ENCODE assay signal across 8 mouse cellular contexts in the genomic region with DNA sequence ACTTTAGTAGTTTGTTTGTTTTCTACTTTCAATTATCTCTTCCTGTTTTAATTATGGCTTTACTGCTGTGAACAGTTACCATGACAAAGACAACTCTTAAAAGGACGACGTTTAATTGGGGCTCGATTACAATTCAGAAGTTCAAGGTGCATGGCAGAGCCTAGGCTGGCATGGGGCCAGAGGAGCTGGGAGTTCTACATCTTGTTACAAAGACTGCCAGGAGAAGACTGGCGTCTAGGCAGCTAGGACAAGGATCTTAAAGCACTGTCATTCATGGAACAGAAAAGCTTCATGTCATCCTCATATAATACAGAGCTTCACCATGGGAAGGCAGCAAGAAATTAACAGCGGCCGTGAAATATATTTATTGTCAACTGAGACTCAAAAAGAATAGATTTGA.
DNase-seq lines count a peak whose midpoint lies in the region; ATAC-seq and TF ChIP-seq lines count a peak whose summit lies in the region.

No protein-coding gene starts in this region.

- DNase-seq in gastrocnemius, adult 18-20 months (ENCODE audit: low spot score) = peak; percentile 16
- DNase-seq in gastrocnemius, postnatal 36 days = no peak
- DNase-seq in forebrain, postnatal 0 days = peak; percentile 52
- DNase-seq in intestine, embryonic 14.5 days (ENCODE audit: low spot score) = no peak
- DNase-seq in left cerebral cortex, postnatal 25 days (ENCODE audit: low spot score in 2 of 2) = peak; percentile 15 to 32
- DNase-seq in midbrain, embryonic 14.5 days = peak; percentile 54

- TF ChIP-seq POLR2A in bone marrow macrophage, adult 2 months (IDR thresholded peaks at IDR 0.05; ENCODE audit: borderline replicate concordance, low read depth, low read length) = no peak

- WGBS in forebrain, postnatal 0 days = 25% methylated on average over 6 of the region's 6 CpGs
- 42% methylated on average over 6 of the region's 6 CpGs for WGBS in intestine, embryonic 14.5 days
- 47% methylated on average over 6 of the region's 6 CpGs for whole genome bisulfite sequencing in midbrain, embryonic 14.5 days

- intact Hi-C loops in gastrocnemius, postnatal 36 days (cut with DNase I) = no loop called here
- intact Hi-C loops in left cerebral cortex, postnatal 25 days (cut with DNase I) = no loop called here

- no peak for TF ChIP-seq CTCF in bone marrow macrophage, adult 2 months (IDR thresholded peaks at IDR 0.05; ENCODE audit: low read depth, low read length)
- no peak for TF ChIP-seq CTCF in forebrain, postnatal 0 days (IDR thresholded peaks at IDR 0.05; ENCODE audit: low read depth)

- H3K4me3 ChIP-seq in bone marrow macrophage, adult 2 months (ENCODE audit: insufficient read depth, low read length) = peak overlapping the region; percentile 93
- peak overlapping the region; percentile 51 for H3K4me3 ChIP-seq in forebrain, postnatal 0 days (ENCODE audit: low read depth, low read length)
- H3K4me3 ChIP-seq in intestine, embryonic 14.5 days (ENCODE audit: low read depth, low read length) = peak overlapping the region; percentile 57
- H3K4me3 ChIP-seq in midbrain, embryonic 14.5 days (replicated peaks; ENCODE audit: low read depth, low read length) = peak overlapping the region; percentile 57

- H3K9ac ChIP-seq in forebrain, postnatal 0 days = peak overlapping the region; percentile 80
- peak overlapping the region; percentile 75; the same call in 1 of the 2 replicates for H3K9ac ChIP-seq in intestine, embryonic 14.5 days (ENCODE audit: low read length)
- H3K9ac ChIP-seq in midbrain, embryonic 14.5 days (replicated peaks; ENCODE audit: low read length) = peak overlapping the region; percentile 40; the same call in 1 of the 2 replicates

- H3K27me3 ChIP-seq in forebrain, postnatal 0 days (ENCODE audit: insufficient read depth, low read length) = no peaks in the 10 kb centered on the region
- H3K27me3 ChIP-seq in intestine, embryonic 14.5 days (replicated peaks; ENCODE audit: control insufficient read depth, insufficient read depth, low read length) = no peaks in the 10 kb centered on the region
- no peaks in the 10 kb centered on the region for H3K27me3 ChIP-seq in midbrain, embryonic 14.5 days (ENCODE audit: control insufficient read depth, insufficient read depth, low read length)

- peak overlapping the region; percentile 37 for H3K4me2 ChIP-seq in forebrain, postnatal 0 days (ENCODE audit: low read depth)
- peak overlapping the region; percentile 39 for H3K4me2 ChIP-seq in intestine, embryonic 14.5 days (ENCODE audit: low read length)
- peak overlapping the region; percentile 49 for H3K4me2 ChIP-seq in midbrain, embryonic 14.5 days (ENCODE audit: low read length)

- no peak for ATAC-seq in forebrain, postnatal 0 days
- ATAC-seq in intestine, embryonic 14.5 days (replicated peaks; ENCODE audit: low FRiP score, low TSS enrichment, low read depth) = no peak
- ATAC-seq in midbrain, embryonic 14.5 days (ENCODE audit: low FRiP score, low TSS enrichment) = 0 out of 2 replicates have a peak, but pooled peaks have one; percentile 3
- ATAC-seq in megakaryocyte-erythroid progenitor cell, adult 5-6 weeks (replicated peaks; ENCODE audit: low FRiP score, low TSS enrichment, poor library complexity, severe bottlenecking) = no peak

- no peak overlapping the region for H3K27ac ChIP-seq in bone marrow macrophage, adult 2 months (ENCODE audit: insufficient read depth, low read depth, low read length)
- peak overlapping the region; percentile 9; the same call in 1 of the 2 replicates for H3K27ac ChIP-seq in forebrain, postnatal 0 days (ENCODE audit: low read depth, low read length)
- no peak overlapping the region; the same call in 1 of the 2 replicates for H3K27ac ChIP-seq in intestine, embryonic 14.5 days (ENCODE audit: low read depth)
- H3K27ac ChIP-seq in midbrain, embryonic 14.5 days (replicated peaks; ENCODE audit: low read depth, low read length) = peak overlapping the region; percentile 81

- peaks cover 8% of the 10 kb centered on the region; the same call in 1 of the 2 replicates for H3K36me3 ChIP-seq in forebrain, postnatal 0 days (ENCODE audit: insufficient read depth)
- peaks cover 10% of the 10 kb centered on the region for H3K36me3 ChIP-seq in intestine, embryonic 14.5 days (ENCODE audit: control insufficient read depth, insufficient read depth, low read length)
- 0 out of 2 replicates have a peak, but pooled peaks cover 3% of the 10 kb centered on the region for H3K36me3 ChIP-seq in midbrain, embryonic 14.5 days (ENCODE audit: control insufficient read depth, insufficient read depth, low read length)

- H3K4me1 ChIP-seq in bone marrow macrophage, adult 2 months (ENCODE audit: control insufficient read depth, insufficient read depth, low read length) = 0 out of 2 replicates have a peak, but pooled peaks cover 3% of the 10 kb centered on the region
- H3K4me1 ChIP-seq in forebrain, postnatal 0 days (ENCODE audit: insufficient read depth) = no peaks in the 10 kb centered on the region
- H3K4me1 ChIP-seq in intestine, embryonic 14.5 days (replicated peaks; ENCODE audit: control insufficient read depth, insufficient read depth, low read length) = no peaks in the 10 kb centered on the region
- 0 out of 2 replicates have a peak, but pooled peaks cover 4% of the 10 kb centered on the region for H3K4me1 ChIP-seq in midbrain, embryonic 14.5 days (ENCODE audit: control insufficient read depth, insufficient read depth, low read length)

- 0 out of 2 replicates have a peak, but pooled peaks cover 5% of the 10 kb centered on the region for H3K9me3 ChIP-seq in forebrain, postnatal 0 days (ENCODE audit: low read length)
- 0 out of 2 replicates have a peak, but pooled peaks cover 9% of the 10 kb centered on the region for H3K9me3 ChIP-seq in intestine, embryonic 14.5 days (ENCODE audit: control insufficient read depth, low read length)
- H3K9me3 ChIP-seq in midbrain, embryonic 14.5 days (ENCODE audit: control insufficient read depth, low read length) = peaks cover 15% of the 10 kb centered on the region

Comparison
In these comparisons a context has a peak if more than half of its experiments do, and no peak if none do; other contexts are left out.
1. DNase-seq: peak in gastrocnemius, adult 18-20 months (single experiment), forebrain, postnatal 0 days (single experiment), left cerebral cortex, postnatal 25 days (2 of 2) and midbrain, embryonic 14.5 days (single experiment); none in gastrocnemius, postnatal 36 days (0 of 2) and intestine, embryonic 14.5 days (single experiment).
2. H3K27ac ChIP-seq: peak in forebrain, postnatal 0 days (single experiment) and midbrain, embryonic 14.5 days (single experiment); none in bone marrow macrophage, adult 2 months (single experiment) and intestine, embryonic 14.5 days (single experiment).
3. Peak in every context shown above with its lines, with median percentiles within 50 percentile points of each other: H3K4me3 ChIP-seq, H3K4me2 ChIP-seq and H3K9ac ChIP-seq.